Mouse (Mus musculus) olfactory bulb, adult 2 months (tissue): ENCODE measurements around the gene Timm17b.

Experiments
- CTCF ChIP-seq: fragments of 200-500 bp; IDR thresholded peaks from 2 replicates; pipeline ENCODE4 v1.5.1; 2012; ENCODE audit warnings: low read depth, mild to moderate bottlenecking, low read length, moderate library complexity; ENCODE audit not compliant: insufficient read depth
- POLR2A ChIP-seq: fragments of 200-500 bp; IDR thresholded peaks from 2 replicates; pipeline ENCODE4 v1.6.1; 2012; ENCODE audit warnings: mild to moderate bottlenecking, low read depth, low read length, moderate library complexity; ENCODE audit not compliant: insufficient read depth

DNA sequence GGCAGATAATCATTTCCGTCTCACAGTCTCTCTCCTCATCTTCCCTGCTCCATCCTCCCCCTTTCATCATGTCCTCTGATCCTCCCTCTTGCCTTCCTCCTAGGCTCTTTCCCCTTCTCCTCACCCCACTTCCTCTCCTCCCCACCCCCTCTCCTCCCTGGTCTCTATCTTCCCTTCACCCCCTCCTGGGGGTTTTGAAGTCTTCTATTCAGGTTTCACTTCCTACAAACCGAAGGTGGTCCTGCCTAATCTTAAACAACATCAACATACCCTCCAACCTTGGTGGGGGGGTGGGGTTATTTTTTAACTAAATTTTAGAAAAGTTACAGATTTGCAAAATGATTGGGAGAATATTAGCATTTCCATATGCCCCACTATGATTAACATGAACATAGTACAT, 30.7 kb upstream of the Timm17b start:
- no peak for TF ChIP-seq POLR2A
- TF ChIP-seq CTCF = no peak
